Mouse (Mus musculus) heart, postnatal 0 days (tissue): ENCODE measurements around the gene Reep1. TPM values are rescaled to one million over a fixed set of nuclear protein-coding genes. Genes with fewer than 3 reads are reported as not detected.

Source experiments
- ATAC-seq: fragments of 200-750 bp; cut with Nextera tagmentation; 2 replicates; pipeline ENCODE4 v1.8.0; 2017; ENCODE audit warnings: low read depth, moderate number of reproducible peaks, moderate library complexity; ENCODE audit not compliant: insufficient read depth
- DNase-seq: peaks from one replicate; pipeline ENCODE4 v3.0.0-alpha.2; 2016; ENCODE audit warnings: low spot score
- H3K27ac ChIP-seq: fragments of 300-500 bp; sonication (generic); 2 replicates; pipeline ENCODE4 v1.5.1; 2014; ENCODE audit warnings: low read depth, mild to moderate bottlenecking
- H3K27me3 ChIP-seq: fragments of 300-500 bp; sonication (generic); 2 replicates; pipeline ENCODE4 v1.6.1; 2014; ENCODE audit warnings: low read length, mixed read lengths; ENCODE audit not compliant: control insufficient read depth, insufficient read depth
- H3K36me3 ChIP-seq: fragments of 300-500 bp; sonication (generic); replicated peaks from 2 replicates; pipeline ENCODE4 v1.6.1; 2014; ENCODE audit warnings: low read length, mixed read lengths; ENCODE audit not compliant: control insufficient read depth, insufficient read depth
- H3K4me1 ChIP-seq: fragments of 300-500 bp; sonication (generic); 2 replicates; pipeline ENCODE4 v1.6.1; 2014; ENCODE audit warnings: antibody characterized with exemption; ENCODE audit not compliant: control insufficient read depth, insufficient read depth
- H3K4me2 ChIP-seq: fragments of 300-500 bp; sonication (generic); 2 replicates; pipeline ENCODE4 v1.6.1; 2014; ENCODE audit warnings: low read depth, mild to moderate bottlenecking, low read length, moderate library complexity
- H3K4me3 ChIP-seq: fragments of 300-500 bp; sonication (generic); 2 replicates; pipeline ENCODE4 v1.5.1; 2014; ENCODE audit warnings: low read depth, low read length
- H3K9ac ChIP-seq: fragments of 300-500 bp; sonication (generic); replicated peaks from 2 replicates; pipeline ENCODE4 v1.6.1; 2014; ENCODE audit warnings: low read depth, low read length, mixed read lengths
- H3K9me3 ChIP-seq: fragments of 300-500 bp; sonication (generic); replicated peaks from 2 replicates; pipeline ENCODE4 v1.6.1; 2016; ENCODE audit warnings: low read length; ENCODE audit not compliant: control insufficient read depth
- CTCF ChIP-seq: IDR thresholded peaks from 2 replicates; pipeline ENCODE4 v1.5.1; 2016; ENCODE audit warnings: antibody characterized with exemption, control low read depth, low read depth
- EP300 ChIP-seq: IDR thresholded peaks from 2 replicates; pipeline ENCODE4 v1.6.1; 2016; ENCODE audit warnings: antibody characterized with exemption, low read depth
- whole genome bisulfite sequencing: fragments of 180-500 bp; shearing (Covaris S2); extraction: QIAGEN DNeasy Blood & Tissue Kit; methylation state at CpG from one replicate; pipeline ENCODE4 v1.1.7; 2014; 5-methylcytosine and 5-hydroxymethylcytosine counted together
- polyA plus RNA-seq: library from polyadenylated mRNA; unstranded; fragments of >200 nt; fragmentation: Nextera tagmentation; extraction: Ambion mirVana; gene quantifications from 2 replicates; pipeline ENCODE4 v1.2.1, GENCODE M21; 2015
- total RNA-seq: library from RNA; depleted of rRNA; stranded (reverse); fragments of >200 nt; gene quantifications from 2 replicates; pipeline ENCODE4 v1.2.3, GENCODE M21; 2014; ENCODE audit warnings: low replicate concordance; rRNA removed

Reep1 gene
- total RNA-seq: 16.8 and 32.1 TPM in 2 replicates
- polyA plus RNA-seq: 11.4 and 12.2 TPM in 2 replicates

DNA sequence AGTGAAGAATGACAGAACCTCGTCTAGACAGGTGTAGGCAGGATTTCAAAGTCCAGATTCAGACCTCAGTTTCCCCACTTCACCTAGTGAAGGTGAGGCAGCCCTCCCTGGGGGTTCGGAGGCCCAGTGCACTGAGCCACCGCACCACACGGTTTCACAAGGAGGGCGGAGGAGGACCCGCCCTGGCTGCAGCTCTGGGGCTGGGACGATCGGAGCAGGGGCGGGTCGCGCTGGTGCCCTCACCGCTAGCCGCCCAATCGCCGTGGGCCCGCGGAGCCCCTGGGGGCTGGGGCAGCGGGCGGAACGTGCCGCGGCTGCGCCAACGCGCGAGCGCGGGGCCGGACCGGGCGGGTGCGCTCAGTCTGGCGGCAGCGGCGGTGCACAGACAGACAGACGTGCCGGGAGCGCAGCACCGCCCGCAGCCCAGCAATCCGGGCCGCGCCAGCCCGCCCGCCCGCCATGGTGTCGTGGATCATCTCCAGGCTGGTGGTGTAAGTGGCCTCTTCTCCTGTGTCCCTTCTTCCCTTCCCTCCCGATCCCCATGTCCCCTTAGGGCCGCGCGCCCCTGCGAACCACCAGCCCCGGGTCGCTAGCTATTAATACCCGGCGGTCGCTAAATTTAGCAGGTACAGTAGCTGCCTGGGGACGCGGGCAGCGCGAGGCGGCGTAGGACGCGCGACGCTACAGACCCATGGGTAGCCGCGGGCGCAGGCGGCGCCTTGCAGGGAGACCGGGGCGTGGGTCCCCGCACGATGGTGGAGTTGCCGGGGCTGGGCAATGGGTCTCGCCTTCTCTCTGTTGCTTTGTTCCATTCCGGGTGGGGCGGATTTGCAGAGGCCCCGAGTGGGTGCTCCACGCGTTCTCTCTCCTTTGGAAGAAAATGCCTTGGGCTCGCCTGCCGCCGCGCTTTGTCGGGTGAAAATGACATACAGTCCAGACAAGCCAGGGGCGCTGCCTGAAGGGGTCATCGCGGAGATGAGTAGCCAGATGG is at the start of gene Reep1:
TSS of gene Reep1 (plus strand) at position 51 of the 991 bp plus-strand sequence.
- H3K9ac ChIP-seq: peak within 1 kb of the TSS; percentile 76
- H3K4me2 ChIP-seq: peak within 1 kb of the TSS; percentile 77
- WGBS: under 1% methylated on average over 82 of the region's 91 CpGs
- H3K4me3 ChIP-seq: peak within 1 kb of the TSS; percentile 75
- DNase-seq (peak; percentile 36), ATAC-seq (peak; percentile 92)
- H3K9me3 ChIP-seq: no peaks in the 10 kb centered on the region
- peak within 1 kb of the TSS; percentile 86 for H3K27ac ChIP-seq
- TF ChIP-seq EP300 (no peak), CTCF (no peak)
- no peaks in the 10 kb centered on the region for H3K27me3 ChIP-seq
- H3K4me1 ChIP-seq: peaks cover 12% of the 10 kb centered on the region
- H3K36me3 ChIP-seq: no peaks in the 10 kb centered on the region

- H3K27me3 ChIP-seq: no peaks in the 10 kb centered on the region
- H3K4me1 ChIP-seq: peaks cover 12% of the 10 kb centered on the region; the same call in 1 of the 2 replicates
- H3K4me3 ChIP-seq: no peak overlapping the region
- ATAC-seq (peak; percentile 44; the same call in 1 of the 2 replicates), DNase-seq (peak; percentile 45)
- WGBS: 14% methylated on average over 2 of the region's 2 CpGs
- H3K4me2 ChIP-seq: no peak overlapping the region
- H3K9ac ChIP-seq: no peak overlapping the region
- peak overlapping the region; percentile 64 for H3K27ac ChIP-seq
- H3K36me3 ChIP-seq: no peaks in the 10 kb centered on the region
- TF ChIP-seq EP300 (no peak), CTCF (no peak)
- no peaks in the 10 kb centered on the region for H3K9me3 ChIP-seq
Observed at GRCm38 (mm10) chr6:71658290-71658689, 49.1 kb upstream of the Reep1 start.

- no peak for ATAC-seq
- TF ChIP-seq CTCF (no peak), EP300 (no peak)
- no peak overlapping the region for H3K4me2 ChIP-seq
Observed at GRCm38 (mm10) chr6:71664511-71664910, 42.9 kb upstream of the Reep1 start.

GRCm38 (mm10) chr6:71673166-71673565 is 34.2 kb upstream of the Reep1 start:
- Histone ChIP-seq H3K9ac (no peak overlapping the region), H3K4me3 (no peak overlapping the region), H3K4me2 (no peak overlapping the region), H3K27me3 (no peaks in the 10 kb centered on the region), H3K27ac (no peak overlapping the region), H3K36me3 (no peaks in the 10 kb centered on the region), H3K4me1 (no peaks in the 10 kb centered on the region), H3K9me3 (no peaks in the 10 kb centered on the region)
- WGBS: 50% methylated on average over 2 of the region's 2 CpGs
- ATAC-seq (no peak), DNase-seq (no peak)
- TF ChIP-seq EP300 (no peak), CTCF (peak; percentile 52)

More at GRCm38 (mm10) chr6:71664511-71664910, 42.9 kb upstream of the Reep1 start:
- no peaks in the 10 kb centered on the region for H3K9me3 ChIP-seq
- H3K27ac ChIP-seq: no peak overlapping the region
- H3K36me3 ChIP-seq: no peaks in the 10 kb centered on the region
- H3K4me1 ChIP-seq: no peaks in the 10 kb centered on the region; the same call in 1 of the 2 replicates
- WGBS: 89% methylated on average over 1 of the region's 1 CpGs
- no peak overlapping the region for H3K9ac ChIP-seq
- DNase-seq: no peak
- no peak overlapping the region for H3K4me3 ChIP-seq
- no peaks in the 10 kb centered on the region for H3K27me3 ChIP-seq

GRCm38 (mm10) chr6:71678891-71679290 is 28.5 kb upstream of the Reep1 start:
- no peak for DNase-seq
- H3K4me2 ChIP-seq: no peak overlapping the region
- TF ChIP-seq EP300: no peak
- peak; percentile 43 for TF ChIP-seq CTCF
- no peaks in the 10 kb centered on the region for H3K36me3 ChIP-seq
- no peak overlapping the region for H3K4me3 ChIP-seq
- H3K27me3 ChIP-seq: no peaks in the 10 kb centered on the region
- H3K27ac ChIP-seq: no peak overlapping the region
- no peaks in the 10 kb centered on the region; the same call in 1 of the 2 replicates for H3K4me1 ChIP-seq
- no peaks in the 10 kb centered on the region for H3K9me3 ChIP-seq
- ATAC-seq: no peak
- 62% methylated on average over 7 of the region's 7 CpGs for whole genome bisulfite sequencing
- H3K9ac ChIP-seq: no peak overlapping the region
